Mouse (Mus musculus) kidney, postnatal 36 days (tissue): ENCODE measurements at regions not wholly inside any gene's neighbourhood (a gene's known extent, or its start where the extent isn't known, plus 50 kb on each side); places are given as distances from the start of the nearest gene placed in this dataset.

Experiments used
- DNase-seq, 2 experiments: peaks; one replicate each; pipeline ENCODE4 v3.0.0; 2021 to 2022; ENCODE audit warnings: mixed read lengths in 2 of 2

DNA sequence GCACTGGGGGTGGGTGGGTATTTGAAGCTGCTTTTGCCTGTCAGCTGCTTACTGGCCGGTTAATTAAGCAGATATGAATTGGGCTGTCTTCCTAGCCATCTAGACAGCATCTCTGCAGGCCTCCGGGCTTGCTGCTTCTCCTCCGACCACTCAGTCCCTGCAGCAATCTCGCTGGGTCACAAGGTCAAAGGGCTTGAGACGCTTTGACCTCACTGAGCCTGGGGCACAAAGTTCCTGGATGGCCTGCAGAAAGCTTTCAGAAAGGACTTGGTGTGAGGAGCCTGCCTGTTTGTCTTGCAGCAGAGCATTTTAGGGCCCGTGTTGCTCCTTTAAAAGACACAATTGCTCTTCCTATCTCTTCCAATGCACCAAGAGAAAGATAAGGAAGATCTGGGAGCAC lies 83.7 kb upstream of the Ppp2r5a start:
- no peak for DNase-seq

GRCm38 (mm10) chr1:191484726-191485425 lies 81.8 kb upstream of the Ppp2r5a start:
- peak in 1 of 2 experiments; percentile 26 for DNase-seq

DNA sequence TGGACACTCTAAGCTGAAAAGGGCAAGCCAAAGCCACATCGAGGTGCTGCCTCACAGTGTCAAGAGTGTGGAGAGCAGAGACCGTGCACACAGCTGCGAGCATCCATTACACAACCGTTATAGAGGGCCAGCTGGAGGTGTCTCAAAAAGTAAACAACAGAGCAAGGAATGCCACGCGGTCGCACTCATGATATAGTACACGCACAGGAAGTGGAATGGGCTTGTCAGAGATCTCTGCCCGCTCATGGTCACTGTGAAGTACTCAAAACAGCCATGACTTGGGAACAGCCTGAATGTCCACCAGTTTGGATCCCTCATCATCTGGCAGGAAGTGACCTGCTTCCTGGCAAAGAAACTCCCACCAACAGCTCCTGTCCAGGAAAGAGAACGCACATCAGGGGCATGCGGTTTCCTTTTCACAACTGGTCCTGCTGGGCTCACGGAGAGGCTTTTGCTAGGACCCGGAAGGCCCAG lies 76.9 kb upstream of the Ppp2r5a start:
- DNase-seq = peak; percentile 65 to 83

DNA sequence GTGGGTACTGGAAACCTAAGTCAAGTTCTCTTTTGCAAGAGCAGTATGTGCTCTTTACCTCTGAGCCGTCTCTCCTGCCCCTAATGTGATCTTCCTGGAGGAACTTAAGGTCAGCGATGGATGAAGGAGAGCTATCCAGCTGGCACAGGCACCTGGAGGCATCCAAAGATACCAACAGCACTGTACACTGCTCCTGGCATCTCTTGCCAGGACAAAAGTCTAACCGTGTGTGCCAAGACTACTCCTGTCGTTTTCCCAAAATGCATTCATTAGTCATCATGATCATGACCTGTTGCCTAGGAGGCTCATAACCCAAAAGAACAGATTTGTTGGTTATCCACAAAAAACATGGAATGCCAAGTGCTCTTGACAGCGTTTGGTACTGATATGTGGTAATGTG lies 69.5 kb upstream of the Ppp2r5a start:
- no peak for DNase-seq

- DNase-seq = no peak
Measured at GRCm38 (mm10) chr1:191471489-191471888, 68.4 kb upstream of the Ppp2r5a start.

- peak; percentile 19 to 49 for DNase-seq
Measured at GRCm38 (mm10) chr1:191470190-191470985, 67.3 kb upstream of the Ppp2r5a start.

DNA sequence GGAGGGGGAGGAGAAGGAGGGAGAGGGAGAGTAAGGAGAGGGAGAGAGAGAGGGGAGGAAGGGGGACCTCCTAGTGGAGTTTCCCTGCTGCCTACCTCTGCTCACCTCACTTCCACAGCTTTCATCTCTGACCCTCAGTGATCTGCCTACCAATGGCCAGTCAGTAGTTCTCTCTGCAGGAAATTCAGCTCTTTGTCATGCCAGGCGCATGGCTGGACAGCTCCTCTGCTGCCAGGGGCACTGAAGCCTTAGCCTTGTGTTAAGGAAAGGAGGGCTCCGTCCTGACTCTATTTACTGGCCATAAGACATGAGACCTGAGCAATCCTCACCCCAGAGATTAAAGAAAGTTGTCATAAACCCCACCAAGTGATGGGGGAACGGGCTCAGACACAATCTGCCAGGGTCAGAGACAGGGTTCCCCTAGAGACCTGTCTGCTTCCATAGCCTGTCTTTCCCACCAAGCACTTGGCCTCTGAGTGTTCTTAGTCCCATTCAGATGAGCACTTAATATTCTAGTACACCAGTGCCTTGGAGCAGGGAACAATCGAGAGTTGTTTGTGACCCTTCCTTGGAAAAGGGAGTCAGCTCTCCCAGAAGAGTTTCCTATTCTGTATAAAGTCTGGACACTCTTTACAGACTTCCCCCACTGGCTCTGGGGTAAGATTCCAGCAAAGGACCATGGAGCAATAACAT lies 65.9 kb upstream of the Ppp2r5a start:
- peak in 1 of 2 experiments; percentile 28 for DNase-seq

- DNase-seq = no peak
Measured at GRCm38 (mm10) chr1:191466261-191466660, 63.2 kb upstream of the Ppp2r5a start.

- DNase-seq = peak in 1 of 2 experiments; percentile 44
Measured at GRCm38 (mm10) chr1:191465723-191466122, 62.7 kb upstream of the Ppp2r5a start.

DNA sequence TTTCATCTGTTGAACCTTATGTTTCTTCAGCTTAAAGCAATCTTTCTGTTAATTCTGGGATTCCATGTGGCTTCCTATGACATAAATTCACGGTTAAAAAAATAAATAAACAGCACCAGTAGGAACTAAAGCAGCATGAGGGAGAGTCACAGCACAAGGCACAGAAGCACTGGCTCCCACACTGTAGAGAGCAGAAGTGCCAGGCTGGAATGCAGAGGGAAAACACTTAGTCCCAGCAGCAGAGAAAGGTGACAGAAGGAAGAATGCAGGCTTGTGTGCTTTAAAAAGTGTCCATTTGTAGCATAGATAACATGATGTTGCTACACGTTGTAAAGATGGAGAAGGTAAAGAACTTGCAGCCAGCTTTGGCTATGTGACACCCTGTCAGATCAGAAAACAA lies 62.1 kb upstream of the Ppp2r5a start:
- DNase-seq = no peak

- peak; percentile 60 to 61 for DNase-seq
Measured at GRCm38 (mm10) chr1:191461811-191462491, 58.9 kb upstream of the Ppp2r5a start.

DNA sequence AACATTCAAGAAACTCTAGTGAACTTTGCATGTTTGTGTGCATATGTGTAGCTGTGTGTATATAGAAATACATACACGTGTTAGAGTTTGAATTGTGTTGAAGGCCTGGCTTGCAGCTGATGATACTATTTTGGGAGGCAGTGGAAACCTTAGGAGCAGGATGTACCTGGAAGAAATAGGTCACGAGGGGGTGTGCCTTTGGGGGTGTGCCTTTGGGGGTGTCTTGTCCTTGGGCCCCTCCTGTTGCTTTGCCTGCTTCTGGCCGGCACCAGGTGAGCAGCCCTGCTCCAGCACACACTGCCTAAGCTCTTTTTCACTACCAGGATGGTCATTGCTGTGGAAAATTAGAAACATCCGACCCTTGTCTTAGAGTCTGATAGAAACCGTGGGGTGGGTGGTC lies 56.0 kb upstream of the Ppp2r5a start:
- DNase-seq = no peak

- DNase-seq = no peak
Measured at GRCm38 (mm10) chr1:191458292-191458691, 55.2 kb upstream of the Ppp2r5a start.

DNA sequence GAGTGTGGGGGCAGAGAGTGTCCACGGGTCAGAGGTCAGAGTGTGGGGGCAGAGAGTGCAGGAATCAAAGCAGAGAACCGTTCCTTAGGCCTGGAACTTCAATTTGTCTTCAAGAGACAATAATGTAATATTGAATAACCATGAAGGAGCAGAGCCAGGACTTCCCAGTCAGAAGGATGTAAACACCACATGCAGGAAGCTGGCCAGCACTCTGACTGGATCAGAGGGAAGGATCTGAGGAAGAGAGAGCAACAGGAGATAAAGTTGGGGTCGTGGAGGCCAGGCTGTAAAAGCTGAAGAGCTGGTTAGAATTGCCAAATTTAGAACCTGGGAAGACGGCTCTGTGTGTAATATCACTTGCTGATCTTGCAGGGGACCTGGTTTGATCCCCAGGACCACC lies 54.0 kb upstream of the Ppp2r5a start:
- no peak for DNase-seq

DNA sequence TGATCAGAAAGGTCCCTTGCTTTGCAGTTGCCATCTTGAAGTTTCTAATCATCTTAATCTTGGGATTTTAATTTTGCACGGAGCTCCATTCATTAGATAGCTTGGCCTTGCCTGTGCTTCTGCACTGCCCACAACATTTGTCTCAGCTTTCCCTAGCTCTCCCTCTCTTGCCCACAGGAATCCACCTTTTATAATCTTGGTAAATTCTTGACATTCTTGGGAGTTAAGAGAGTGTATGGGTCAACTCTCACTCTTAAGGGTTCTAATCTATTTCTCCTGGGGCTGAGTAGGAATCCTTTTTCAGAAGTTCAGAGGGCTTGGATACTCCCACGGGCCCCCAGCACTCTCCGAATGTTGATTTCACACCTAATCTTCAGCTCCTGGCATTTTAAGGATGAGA lies 51.5 kb upstream of the Ppp2r5a start:
- DNase-seq = no peak

DNA sequence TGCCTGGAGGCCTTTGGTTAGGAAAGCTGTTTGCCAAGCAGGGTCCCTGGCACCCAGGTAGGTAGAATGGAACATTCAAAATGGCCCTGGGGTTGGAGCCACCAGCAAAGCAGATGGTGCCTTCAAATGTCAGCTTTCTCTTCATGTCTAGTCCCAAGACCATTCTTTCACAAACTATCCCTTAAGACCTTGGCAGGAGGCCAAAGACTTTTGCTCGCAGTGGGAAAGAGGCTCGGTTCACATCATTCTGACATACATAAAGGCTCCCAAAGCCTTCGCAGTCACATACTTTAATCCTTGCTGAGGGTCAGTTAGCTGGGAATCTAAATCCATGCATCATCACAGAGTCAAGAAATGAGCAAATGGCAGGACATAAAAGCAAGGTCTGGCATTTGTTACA lies 50.5 kb upstream of the Ppp2r5a start:
- DNase-seq = peak in 1 of 2 experiments; percentile 31
